Mouse (Mus musculus): ENCODE results near the gene Aplf.
A peak's percentile ranks its signal among the peaks of the same experiment; 100 is the strongest.
"Not testable (repeated sequence)": the region's sequence is repeated elsewhere in the genome, so short reads cannot be mapped to it uniquely, and the experiment has no call there.

Gene Aplf

GRCm38 (mm10) chr6:87628936-87629335, 43.1 kb downstream of the Aplf start:
- not testable (repeated sequence) for DNase-seq (ENCODE audit: low spot score in 2 of 2)

GRCm38 (mm10) chr6:87623151-87623550, 48.8 kb downstream of the Aplf start:
- no peak for DNase-seq (ENCODE audit: low spot score in 2 of 2)

- DNase-seq (ENCODE audit: low spot score in 2 of 2): peak; percentile 41
Observed at GRCm38 (mm10) chr6:87621281-87621680, 50.7 kb downstream of the Aplf start.

GRCm38 (mm10) chr6:87618021-87618420, 54.0 kb downstream of the Aplf start:
- no peak for DNase-seq (ENCODE audit: low spot score in 2 of 2)

GRCm38 (mm10) chr6:87615696-87616083, 56.3 kb downstream of the Aplf start:
- peak in 1 of 2 experiments; percentile 32 for DNase-seq (ENCODE audit: low spot score in 2 of 2)

GRCm38 (mm10) chr6:87614794-87615695, 56.9 kb downstream of the Aplf start:
- DNase-seq (ENCODE audit: low spot score in 2 of 2): peak in 1 of 2 experiments; percentile 28

- peak; percentile 53 to 67 for DNase-seq (ENCODE audit: low spot score in 2 of 2)
Observed at GRCm38 (mm10) chr6:87599825-87600224, 72.2 kb downstream of the Aplf start.

GRCm38 (mm10) chr6:87597116-87597833, 74.7 kb downstream of the Aplf start:
- DNase-seq (ENCODE audit: low spot score in 2 of 2): peak; percentile 57 to 60

- DNase-seq (ENCODE audit: low spot score in 2 of 2): no peak
Observed at GRCm38 (mm10) chr6:87594188-87594587, 77.8 kb downstream of the Aplf start.

- DNase-seq (ENCODE audit: low spot score in 2 of 2): no peak
Observed at GRCm38 (mm10) chr6:87590394-87591281, 81.4 kb downstream of the Aplf start, which contains the start of gene Prokr1. Gene Prokr1 (minus strand): TSS chr6:87590743.

- no peak for DNase-seq (ENCODE audit: low spot score in 2 of 2)
Observed at GRCm38 (mm10) chr6:87589718-87590393, 82.1 kb downstream of the Aplf start.

GRCm38 (mm10) chr6:87583991-87584390, 88.0 kb downstream of the Aplf start:
- no peak for DNase-seq (ENCODE audit: low spot score in 2 of 2)

- DNase-seq (ENCODE audit: low spot score in 2 of 2): no peak
Observed at GRCm38 (mm10) chr6:87583183-87583611, 88.8 kb downstream of the Aplf start.

GRCm38 (mm10) chr6:87582456-87582855, 89.5 kb downstream of the Aplf start:
- DNase-seq (ENCODE audit: low spot score in 2 of 2): no peak

- peak in 1 of 2 experiments; percentile 9 for DNase-seq (ENCODE audit: low spot score in 2 of 2)
Observed at GRCm38 (mm10) chr6:87581581-87581980, 90.4 kb downstream of the Aplf start.

- peak in 1 of 2 experiments; percentile 11 for DNase-seq (ENCODE audit: low spot score in 2 of 2)
Observed at GRCm38 (mm10) chr6:87581071-87581470, 90.9 kb downstream of the Aplf start.

Measured in right cerebral cortex, postnatal 10 days (tissue).